Mouse (Mus musculus): ENCODE results near the gene Zer1.
A peak's percentile ranks its signal among the peaks of the same experiment; 100 is the strongest.

The Zer1 gene

GRCm38 (mm10) chr2:30128789-30129188 lies 4.4 kb upstream of the Zer1 start:
- DNase-seq (ENCODE audit: low read depth, low spot score): peak; percentile 87

GRCm38 (mm10) chr2:30123729-30124471 lies 485 bp downstream of the Zer1 start:
- DNase-seq (ENCODE audit: low read depth, low spot score): peak; percentile 12

GRCm38 (mm10) chr2:30122766-30123165 lies 1.6 kb downstream of the Zer1 start:
- no peak for DNase-seq (ENCODE audit: low read depth, low spot score)

- DNase-seq (ENCODE audit: low read depth, low spot score): no peak
Measured at GRCm38 (mm10) chr2:30120269-30120668, 4.1 kb downstream of the Zer1 start.

- no peak for DNase-seq (ENCODE audit: low read depth, low spot score)
Measured at GRCm38 (mm10) chr2:30119641-30120051, 4.7 kb downstream of the Zer1 start.

GRCm38 (mm10) chr2:30112564-30112963 lies 11.8 kb downstream of the Zer1 start:
- no peak for DNase-seq (ENCODE audit: low read depth, low spot score)

- DNase-seq (ENCODE audit: low read depth, low spot score): no peak
Measured at GRCm38 (mm10) chr2:30111500-30111899, 12.9 kb downstream of the Zer1 start.

GRCm38 (mm10) chr2:30108260-30108659 lies 16.1 kb downstream of the Zer1 start:
- no peak for DNase-seq (ENCODE audit: low read depth, low spot score)

GRCm38 (mm10) chr2:30107646-30108045 lies 16.7 kb downstream of the Zer1 start:
- no peak for DNase-seq (ENCODE audit: low read depth, low spot score)

GRCm38 (mm10) chr2:30106364-30106763 lies 18.0 kb downstream of the Zer1 start:
- DNase-seq (ENCODE audit: low read depth, low spot score): peak; percentile 71

GRCm38 (mm10) chr2:30100214-30100613 lies 24.2 kb downstream of the Zer1 start:
- peak; percentile 10 for DNase-seq (ENCODE audit: low read depth, low spot score)

- peak; percentile 79 for DNase-seq (ENCODE audit: low read depth, low spot score)
Measured at GRCm38 (mm10) chr2:30095882-30096527, 28.4 kb downstream of the Zer1 start.

GRCm38 (mm10) chr2:30094208-30094588 lies 30.2 kb downstream of the Zer1 start:
- no peak for DNase-seq (ENCODE audit: low read depth, low spot score)

- peak; percentile 96 for DNase-seq (ENCODE audit: low read depth, low spot score)
Measured at GRCm38 (mm10) chr2:30093471-30094207, 30.7 kb downstream of the Zer1 start, which contains the start of gene Zdhhc12. Gene Zdhhc12 (minus strand): TSS chr2:30093648.

- peak; percentile 16 for DNase-seq (ENCODE audit: low read depth, low spot score)
Measured at GRCm38 (mm10) chr2:30092280-30092918, 32.0 kb downstream of the Zer1 start.

- DNase-seq (ENCODE audit: low read depth, low spot score): no peak
Measured at GRCm38 (mm10) chr2:30091521-30091920, 32.9 kb downstream of the Zer1 start.

GRCm38 (mm10) chr2:30087310-30087709 lies 37.1 kb downstream of the Zer1 start:
- no peak for DNase-seq (ENCODE audit: low read depth, low spot score)

GRCm38 (mm10) chr2:30084632-30085031 lies 39.8 kb downstream of the Zer1 start:
- no peak for DNase-seq (ENCODE audit: low read depth, low spot score)

GRCm38 (mm10) chr2:30084113-30084512 lies 40.3 kb downstream of the Zer1 start:
- no peak for DNase-seq (ENCODE audit: low read depth, low spot score)

GRCm38 (mm10) chr2:30080181-30080800 lies 44.1 kb downstream of the Zer1 start:
- no peak for DNase-seq (ENCODE audit: low read depth, low spot score)

GRCm38 (mm10) chr2:30078760-30079159 lies 45.6 kb downstream of the Zer1 start:
- no peak for DNase-seq (ENCODE audit: low read depth, low spot score)

GRCm38 (mm10) chr2:30078349-30078712 lies 46.1 kb downstream of the Zer1 start:
- no peak for DNase-seq (ENCODE audit: low read depth, low spot score)

All from 3T3-L1 (cell line).